Mouse (Mus musculus): ENCODE measurements around the gene Tbc1d5. TPM values are rescaled to one million over a fixed set of nuclear protein-coding genes. Genes with fewer than 3 reads are reported as not detected.

Gene Tbc1d5
- 10.4 and 10.9 TPM in 2 replicates for polyA plus RNA-seq (2015; fragmentation: Nextera tagmentation; extraction: Ambion mirVana)

- WGBS, result 2% methylated on average over 54 of the region's 54 CpGs
- Histone ChIP-seq H3K4me3 (peak within 1 kb of the TSS; percentile 79), H3K27ac (peak within 1 kb of the TSS; percentile 97), H3K9me3 (no peaks in the 10 kb centered on the region), H3K4me2 (replicated peaks) (peak within 1 kb of the TSS; percentile 72), H3K36me3 (no peaks in the 10 kb centered on the region), H3K4me1 (peaks cover 10% of the 10 kb centered on the region), H3K9ac (peak within 1 kb of the TSS; percentile 96), H3K27me3 (peaks cover 9% of the 10 kb centered on the region)
- peak; percentile 96 for ATAC-seq (ENCODE audit: low FRiP score, low read depth)
Observed at GRCm38 (mm10) chr17:51179195-51179953, at the start of gene Tbc1d5. Gene Tbc1d5, minus strand, starts transcription at chr17:51179352.

DNA sequence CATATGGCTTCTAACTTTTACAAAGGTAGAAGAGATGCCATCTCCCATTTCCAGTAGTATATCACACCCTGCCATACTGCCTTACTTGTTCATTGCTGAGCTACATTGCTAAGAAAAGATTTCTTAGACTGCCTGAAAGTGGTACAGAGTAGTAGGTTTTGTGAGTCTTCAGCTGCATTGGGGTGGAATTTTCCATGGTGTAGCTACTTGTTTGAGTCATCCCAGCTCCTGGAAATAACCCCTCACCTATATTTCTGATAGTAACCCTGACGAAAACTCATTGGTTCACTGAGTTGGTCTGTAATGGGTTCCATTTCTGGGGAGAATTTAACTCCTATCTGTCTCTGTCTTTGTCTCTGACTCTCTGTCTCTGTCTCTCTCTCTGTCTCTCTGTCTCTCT lies 46.9 kb upstream of the Tbc1d5 start:
- ATAC-seq (ENCODE audit: low FRiP score, low read depth), result no peak
- Histone ChIP-seq H3K4me3 (no peak overlapping the region), H3K4me2 (replicated peaks) (no peak overlapping the region), H3K27me3 (no peaks in the 10 kb centered on the region), H3K27ac (no peak overlapping the region), H3K9ac (no peak overlapping the region), H3K9me3 (no peaks in the 10 kb centered on the region), H3K4me1 (no peaks in the 10 kb centered on the region), H3K36me3 (no peaks in the 10 kb centered on the region)
- 81% methylated on average over 1 of the region's 1 CpGs for WGBS

DNA sequence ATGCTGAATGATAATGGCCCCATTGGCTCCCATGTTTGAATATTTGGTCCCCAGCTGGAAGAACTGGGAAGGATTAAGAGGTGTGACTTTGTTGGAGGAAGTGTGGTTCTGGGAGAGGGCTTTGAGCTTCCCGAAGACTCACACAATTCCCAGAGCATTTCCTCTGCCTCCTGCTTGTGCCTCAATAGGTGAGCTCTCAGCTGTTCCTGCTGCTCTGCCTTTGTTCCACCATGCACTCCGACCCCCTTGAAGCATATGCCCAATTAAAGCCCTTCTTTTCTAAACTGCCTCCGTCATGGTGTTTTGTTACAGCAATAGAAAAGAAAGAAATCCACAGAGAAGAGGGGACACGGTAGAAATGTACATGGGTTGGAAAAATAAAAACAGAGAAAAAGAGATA lies 44.0 kb upstream of the Tbc1d5 start:
- 36% methylated on average over 4 of the region's 4 CpGs for WGBS
- ATAC-seq (ENCODE audit: low FRiP score, low read depth), result no peak
- Histone ChIP-seq H3K4me3 (no peak overlapping the region), H3K4me2 (replicated peaks) (no peak overlapping the region), H3K9ac (no peak overlapping the region), H3K9me3 (no peaks in the 10 kb centered on the region), H3K4me1 (no peaks in the 10 kb centered on the region), H3K36me3 (no peaks in the 10 kb centered on the region), H3K27me3 (no peaks in the 10 kb centered on the region), H3K27ac (no peak overlapping the region)

GRCm38 (mm10) chr17:51221075-51221474 lies 41.9 kb upstream of the Tbc1d5 start:
- Histone ChIP-seq H3K4me2 (replicated peaks) (no peak overlapping the region), H3K4me1 (no peaks in the 10 kb centered on the region), H3K9ac (no peak overlapping the region), H3K36me3 (no peaks in the 10 kb centered on the region), H3K4me3 (no peak overlapping the region), H3K27me3 (no peaks in the 10 kb centered on the region), H3K9me3 (no peaks in the 10 kb centered on the region), H3K27ac (no peak overlapping the region)
- WGBS, result 80% methylated on average over 7 of the region's 7 CpGs
- no peak for ATAC-seq (ENCODE audit: low FRiP score, low read depth)

DNA sequence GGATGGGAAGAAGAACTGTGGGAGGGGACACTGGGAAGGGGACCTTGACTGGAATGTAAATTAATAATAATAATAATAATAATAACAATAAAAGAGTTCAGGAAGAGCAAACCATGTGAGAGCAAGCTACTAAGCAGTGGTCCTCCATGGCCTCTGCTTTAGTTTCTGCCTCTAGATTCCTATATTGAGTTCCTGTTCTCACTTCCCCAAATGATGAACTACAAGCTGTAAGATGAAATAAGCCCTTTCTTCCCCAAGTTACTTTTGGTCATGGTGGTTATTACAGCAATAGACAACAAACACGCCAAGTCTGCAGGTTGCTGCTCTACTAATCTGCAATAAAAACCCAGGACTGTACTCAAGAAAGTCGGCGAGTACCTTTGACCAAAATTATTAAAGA lies 40.7 kb upstream of the Tbc1d5 start:
- ATAC-seq (ENCODE audit: low FRiP score, low read depth), result no peak
- Histone ChIP-seq H3K4me3 (no peak overlapping the region), H3K9ac (no peak overlapping the region), H3K27me3 (no peaks in the 10 kb centered on the region), H3K4me2 (replicated peaks) (no peak overlapping the region), H3K9me3 (no peaks in the 10 kb centered on the region), H3K4me1 (no peaks in the 10 kb centered on the region), H3K36me3 (no peaks in the 10 kb centered on the region), H3K27ac (no peak overlapping the region)
- WGBS, result 78% methylated on average over 3 of the region's 3 CpGs

GRCm38 (mm10) chr17:51216426-51216825 lies 37.3 kb upstream of the Tbc1d5 start:
- H3K4me2 ChIP-seq (replicated peaks), result no peak overlapping the region
- ATAC-seq (ENCODE audit: low FRiP score, low read depth), result no peak
- H3K27ac ChIP-seq, result no peak overlapping the region
- H3K9me3 ChIP-seq, result no peaks in the 10 kb centered on the region
- H3K36me3 ChIP-seq, result no peaks in the 10 kb centered on the region
- no peaks in the 10 kb centered on the region for H3K27me3 ChIP-seq
- 90% methylated on average over 6 of the region's 6 CpGs for WGBS
- H3K4me1 ChIP-seq, result no peaks in the 10 kb centered on the region
- no peak overlapping the region for H3K4me3 ChIP-seq
- no peak overlapping the region for H3K9ac ChIP-seq

DNA sequence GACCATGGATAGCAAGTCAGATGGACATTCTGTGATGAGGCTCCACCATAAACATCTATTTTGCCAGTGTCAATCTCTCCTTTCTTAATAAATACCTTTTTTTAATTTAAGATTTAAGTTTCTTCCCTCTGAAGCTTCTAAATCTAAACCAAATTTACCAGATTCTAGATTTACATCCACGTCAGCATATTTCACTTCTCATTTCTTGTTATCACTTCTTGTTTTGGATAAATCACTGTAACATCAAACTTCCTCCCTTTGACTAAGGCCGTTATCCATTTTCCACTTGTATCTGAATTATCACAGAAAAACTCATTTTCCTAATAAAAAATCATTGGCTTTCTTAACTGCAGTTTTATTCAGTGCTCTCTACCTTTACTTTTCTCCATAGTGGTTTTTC lies 30.4 kb upstream of the Tbc1d5 start:
- no peaks in the 10 kb centered on the region for H3K27me3 ChIP-seq
- WGBS, result 91% methylated on average over 2 of the region's 2 CpGs

DNA sequence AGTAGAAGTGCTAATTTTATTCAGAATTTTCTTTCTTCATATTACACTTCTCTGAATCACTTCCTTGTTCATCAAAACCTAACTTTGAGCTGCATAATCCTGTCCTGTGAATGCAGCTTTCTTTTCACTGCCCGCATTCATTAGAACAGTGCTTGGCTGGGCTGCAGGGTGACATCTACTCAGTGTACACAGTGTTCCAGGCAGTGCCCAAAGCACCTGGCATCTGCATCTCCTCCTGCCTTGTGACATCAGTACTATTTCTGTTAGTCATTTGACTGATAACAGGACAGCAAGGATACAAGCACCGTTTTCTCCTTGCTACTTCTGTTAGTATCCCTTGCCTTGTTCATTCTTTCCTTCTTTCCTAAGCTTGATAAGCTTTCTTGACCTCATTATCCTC lies 25.5 kb upstream of the Tbc1d5 start:
- H3K4me1 ChIP-seq, result no peaks in the 10 kb centered on the region
- H3K27me3 ChIP-seq, result no peaks in the 10 kb centered on the region
- no peak overlapping the region for H3K9ac ChIP-seq
- H3K4me2 ChIP-seq (replicated peaks), result no peak overlapping the region
- no peak for ATAC-seq (ENCODE audit: low FRiP score, low read depth)
- 87% methylated on average over 2 of the region's 2 CpGs for WGBS
- H3K27ac ChIP-seq, result no peak overlapping the region
- H3K36me3 ChIP-seq, result no peaks in the 10 kb centered on the region
- H3K4me3 ChIP-seq, result no peak overlapping the region
- no peaks in the 10 kb centered on the region for H3K9me3 ChIP-seq

More for the DNA sequence above, 30.4 kb upstream of the Tbc1d5 start:
- Histone ChIP-seq H3K9ac (no peak overlapping the region), H3K4me3 (no peak overlapping the region), H3K4me2 (replicated peaks) (no peak overlapping the region), H3K27ac (no peak overlapping the region), H3K9me3 (no peaks in the 10 kb centered on the region), H3K36me3 (no peaks in the 10 kb centered on the region), H3K4me1 (no peaks in the 10 kb centered on the region)
- ATAC-seq (ENCODE audit: low FRiP score, low read depth), result no peak

- no peaks in the 10 kb centered on the region for H3K36me3 ChIP-seq
- no peak for ATAC-seq (ENCODE audit: low FRiP score, low read depth)
Observed at GRCm38 (mm10) chr17:51195561-51195960, 16.4 kb upstream of the Tbc1d5 start.

GRCm38 (mm10) chr17:51194787-51195186 lies 15.6 kb upstream of the Tbc1d5 start:
- no peak for ATAC-seq (ENCODE audit: low FRiP score, low read depth)
- 92% methylated on average over 2 of the region's 2 CpGs for WGBS

More at GRCm38 (mm10) chr17:51195561-51195960, 16.4 kb upstream of the Tbc1d5 start:
- Histone ChIP-seq H3K27me3 (no peaks in the 10 kb centered on the region), H3K4me3 (no peak overlapping the region), H3K9me3 (no peaks in the 10 kb centered on the region), H3K27ac (no peak overlapping the region), H3K4me2 (replicated peaks) (no peak overlapping the region), H3K4me1 (no peaks in the 10 kb centered on the region), H3K9ac (no peak overlapping the region)
- 66% methylated on average over 2 of the region's 2 CpGs for WGBS

DNA sequence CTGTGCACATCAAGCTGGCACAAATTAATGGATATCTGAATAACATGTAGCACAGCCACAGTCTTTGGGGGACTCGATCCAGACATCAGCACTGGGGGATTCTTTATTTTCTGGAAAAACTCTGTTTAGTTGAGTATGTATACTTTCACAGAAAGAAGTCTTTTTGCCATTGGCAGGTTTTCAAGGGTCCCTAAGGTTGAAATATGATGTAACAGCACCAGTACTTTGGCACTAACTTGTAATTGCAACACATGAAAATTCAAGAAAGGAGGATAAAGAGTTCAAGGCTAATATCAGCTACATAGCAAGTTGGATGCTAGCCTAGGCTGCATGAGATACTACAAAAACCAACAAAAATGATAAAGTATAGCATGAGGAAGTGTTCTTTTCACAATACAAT lies 12.2 kb upstream of the Tbc1d5 start:
- Histone ChIP-seq H3K27ac (no peak overlapping the region), H3K4me2 (replicated peaks) (no peak overlapping the region), H3K27me3 (peaks cover 6% of the 10 kb centered on the region; the same call in 1 of the 2 replicates), H3K4me1 (no peaks in the 10 kb centered on the region), H3K9ac (no peak overlapping the region), H3K4me3 (no peak overlapping the region), H3K9me3 (no peaks in the 10 kb centered on the region), H3K36me3 (no peaks in the 10 kb centered on the region)
- WGBS, result 91% methylated on average over 1 of the region's 1 CpGs
- ATAC-seq (ENCODE audit: low FRiP score, low read depth), result no peak

More at GRCm38 (mm10) chr17:51194787-51195186, 15.6 kb upstream of the Tbc1d5 start:
- H3K27me3 ChIP-seq, result peaks cover 5% of the 10 kb centered on the region; the same call in 1 of the 2 replicates
- H3K4me2 ChIP-seq (replicated peaks), result no peak overlapping the region
- no peaks in the 10 kb centered on the region for H3K9me3 ChIP-seq
- no peaks in the 10 kb centered on the region for H3K4me1 ChIP-seq
- no peak overlapping the region for H3K9ac ChIP-seq
- H3K36me3 ChIP-seq, result no peaks in the 10 kb centered on the region
- H3K4me3 ChIP-seq, result no peak overlapping the region
- no peak overlapping the region for H3K27ac ChIP-seq

GRCm38 (mm10) chr17:51182715-51183114 lies 3.6 kb upstream of the Tbc1d5 start:
- peaks cover 13% of the 10 kb centered on the region for H3K27me3 ChIP-seq
- no peak overlapping the region for H3K4me2 ChIP-seq (replicated peaks)
- H3K9me3 ChIP-seq, result no peaks in the 10 kb centered on the region
- whole genome bisulfite sequencing, result 82% methylated on average over 2 of the region's 2 CpGs
- peaks cover 7% of the 10 kb centered on the region for H3K4me1 ChIP-seq
- no peak overlapping the region for H3K4me3 ChIP-seq
- no peak for ATAC-seq (ENCODE audit: low FRiP score, low read depth)
- no peaks in the 10 kb centered on the region for H3K36me3 ChIP-seq
- no peak overlapping the region for H3K9ac ChIP-seq
- H3K27ac ChIP-seq, result no peak overlapping the region

All from limb, embryonic 13.5 days (tissue).